In the genomic region with DNA sequence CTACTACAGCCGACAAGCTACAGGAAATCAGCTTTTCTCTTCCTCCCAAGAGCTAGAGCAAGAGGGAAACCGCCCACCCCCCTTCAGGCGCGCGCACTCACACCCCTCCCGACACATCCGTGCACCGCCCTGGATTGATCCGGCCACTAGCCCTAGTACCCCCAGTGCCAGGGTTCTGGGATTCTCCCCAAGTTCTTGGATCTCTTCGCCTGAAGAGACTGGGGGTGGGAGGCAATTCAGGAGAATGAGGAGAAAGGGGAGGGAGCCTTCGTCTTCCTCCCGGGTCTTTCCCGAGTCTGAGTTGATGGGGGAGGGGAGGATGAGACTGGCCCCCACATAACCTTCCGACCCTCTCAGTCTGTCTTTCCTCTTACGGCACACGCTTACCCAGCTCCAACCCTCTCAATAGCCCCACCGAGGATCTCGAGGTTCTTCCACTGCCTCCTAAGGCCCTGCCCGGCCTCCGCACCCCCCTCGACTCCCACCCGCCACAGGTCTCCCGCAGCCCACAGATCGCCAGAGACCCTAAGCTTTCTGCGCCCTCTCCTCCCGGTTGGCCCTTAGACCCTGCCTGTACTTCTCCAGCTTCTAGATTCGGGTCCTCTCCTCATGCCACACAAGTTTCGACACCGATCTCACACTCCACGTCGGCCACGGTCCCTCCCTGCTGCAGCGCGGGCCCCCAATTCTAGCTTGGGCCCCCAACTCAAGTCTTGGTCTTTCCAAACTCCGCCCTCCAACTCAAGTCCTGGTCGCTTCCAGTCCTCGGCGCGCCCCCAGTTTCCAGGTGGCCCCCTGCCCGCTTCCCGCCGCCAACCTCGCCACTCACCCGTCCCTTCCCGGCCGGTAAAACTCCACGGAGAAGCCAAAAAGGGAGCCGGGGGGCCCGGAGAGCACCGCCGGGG, we compare ENCODE assay signal across 9 mouse cellular contexts. TPM values are rescaled to one million over a fixed set of nuclear protein-coding genes. Genes with fewer than 3 reads are reported as not detected.
DNase-seq lines count a peak whose midpoint lies in the region; ATAC-seq lines count a peak whose summit lies in the region.
"Had no signal": no experiment of that assay in that cellular context is flagged by ENCODE, and none has a peak within 500 bp of the region (broad histone marks: within the 10 kb centered on the region; RNA-seq: fewer than 3 reads in every experiment).

No protein-coding gene starts in this region.

- DNase-seq in adrenal gland, adult (ENCODE audit: inconsistent age in 2 of 2, low spot score in 1 of 2), result peak; percentile 58 to 84
- no peak for DNase-seq in adrenal gland, postnatal 4 days (ENCODE audit: low spot score in 2 of 2)
- DNase-seq in embryo, embryonic 10 days (ENCODE audit: low spot score), result peak; percentile 57
- DNase-seq in kidney, postnatal 25 days, result peak; percentile 50 to 67
- DNase-seq in midbrain, embryonic 10.5 days (ENCODE audit: low spot score), result peak; percentile 61
- DNase-seq in thymus, postnatal 10 days (ENCODE audit: low spot score in 2 of 2), result peak; percentile 59 to 74
- DNase-seq in urinary bladder, postnatal 10 days (ENCODE audit: low spot score), result no peak

- H3K27me3 ChIP-seq in heart, embryonic 14.5 days (ENCODE audit: control insufficient read depth, insufficient read depth, low read length), result no peaks in the 10 kb centered on the region
- no peaks in the 10 kb centered on the region for H3K27me3 ChIP-seq in midbrain, embryonic 10.5 days (ENCODE audit: low read depth, poor library complexity, severe bottlenecking)

- peak; percentile 49; the same call in 1 of the 2 replicates for ATAC-seq in heart, embryonic 14.5 days (ENCODE audit: insufficient number of reproducible peaks, insufficient read depth, low FRiP score, low read depth)

- peaks cover 38 to 52% of the 10 kb centered on the region in 2 experiments for H3K4me1 ChIP-seq in heart, embryonic 14.5 days (ENCODE audit: control insufficient read depth in 2 of 2, insufficient read depth in 2 of 2, low read length in 2 of 2)
- peaks cover 44% of the 10 kb centered on the region for H3K4me1 ChIP-seq in midbrain, embryonic 10.5 days

- H3K4me2 ChIP-seq in heart, embryonic 14.5 days (ENCODE audit: low read length), result peak overlapping the region; percentile 95

- peak overlapping the region; percentile 84 to 98 for H3K27ac ChIP-seq in heart, embryonic 14.5 days (replicated peaks in 1 of 2; ENCODE audit: control insufficient read depth in 1 of 2, insufficient read depth in 1 of 2, low read depth in 2 of 2, low read length in 2 of 2)
- H3K27ac ChIP-seq in midbrain, embryonic 10.5 days (replicated peaks), result peak overlapping the region; percentile 88

- H3K36me3 ChIP-seq in heart, embryonic 14.5 days (ENCODE audit: control insufficient read depth, insufficient read depth, low read length), result peaks cover 8% of the 10 kb centered on the region
- no peaks in the 10 kb centered on the region for H3K36me3 ChIP-seq in midbrain, embryonic 10.5 days

- H3K9ac ChIP-seq in heart, embryonic 14.5 days (ENCODE audit: low read length), result peak overlapping the region; percentile 100

- no peaks in the 10 kb centered on the region for H3K9me3 ChIP-seq in heart, embryonic 14.5 days (ENCODE audit: control insufficient read depth, low read length)
- no peaks in the 10 kb centered on the region for H3K9me3 ChIP-seq in midbrain, embryonic 10.5 days (replicated peaks)

- WGBS in heart, embryonic 14.5 days, result under 1% methylated on average over 51 of the region's 51 CpGs
- 0% methylated on average over 50 of the region's 51 CpGs for WGBS in midbrain, embryonic 10.5 days

- peak overlapping the region; percentile 81 to 100 for H3K4me3 ChIP-seq in heart, embryonic 14.5 days (ENCODE audit: control insufficient read depth in 1 of 2, insufficient read depth in 1 of 2, low read depth in 1 of 2, low read length in 2 of 2)
- H3K4me3 ChIP-seq in midbrain, embryonic 10.5 days, result peak overlapping the region; percentile 68

RNA-seq across cellular contexts. Expression of a gene that starts 0.8 kb away (rescaled TPM):
- 10 to 100 TPM; 47.2 to 52.5 TPM for total RNA-seq in adrenal gland, postnatal 4 days (2021)
- polyA plus RNA-seq in heart, embryonic 14.5 days (2014; fragmentation: Nextera tagmentation; extraction: Ambion mirVana), result 76.2 and 77.2 TPM in 2 replicates
- 26.1 and 26.4 TPM in 2 replicates for polyA plus RNA-seq in midbrain, embryonic 10.5 days (2016; fragmentation: Nextera tagmentation; extraction: Ambion mirVana)

RNA-seq across cellular contexts. Expression of a gene that starts 25.8 kb away (rescaled TPM):
- 10 to 100 TPM; 22.5 to 29.7 TPM for total RNA-seq in adrenal gland, postnatal 4 days (2021)
- polyA plus RNA-seq in heart, embryonic 14.5 days (2014; fragmentation: Nextera tagmentation; extraction: Ambion mirVana), result 8.1 and 9.1 TPM in 2 replicates
- 24.3 and 25.5 TPM in 2 replicates for polyA plus RNA-seq in midbrain, embryonic 10.5 days (2016; fragmentation: Nextera tagmentation; extraction: Ambion mirVana)

RNA-seq across cellular contexts. Expression of a gene that starts 55.3 kb away (rescaled TPM):
- total RNA-seq in adrenal gland, postnatal 4 days (2021), result not detected
- polyA plus RNA-seq in heart, embryonic 14.5 days (2014; fragmentation: Nextera tagmentation; extraction: Ambion mirVana), result 0.11 and 0.24 TPM in 2 replicates
- 0.32 and 0.47 TPM in 2 replicates for polyA plus RNA-seq in midbrain, embryonic 10.5 days (2016; fragmentation: Nextera tagmentation; extraction: Ambion mirVana)
- total RNA-seq: neutrophil, adult 5-6 weeks had no signal

Comparison
In these comparisons a context has a peak if more than half of its experiments do, and no peak if none do; other contexts are left out.
1. DNase-seq: peak in adrenal gland, adult (2 of 2), embryo, embryonic 10 days (single experiment), kidney, postnatal 25 days (2 of 2), midbrain, embryonic 10.5 days (single experiment) and thymus, postnatal 10 days (2 of 2); none in adrenal gland, postnatal 4 days (0 of 2) and urinary bladder, postnatal 10 days (single experiment).